Mouse (Mus musculus) hindbrain, embryonic 16.5 days (tissue): ENCODE data around the gene Slc36a4. TPM values are rescaled to one million over a fixed set of nuclear protein-coding genes. Genes with fewer than 3 reads are reported as not detected.
A peak's percentile ranks its signal among the peaks of the same experiment; 100 is the strongest.

Experiments
- ATAC-seq: fragments of 200-750 bp; cut with Nextera tagmentation; 2 replicates; pipeline ENCODE4 v1.8.0; 2017; ENCODE audit warnings: moderate TSS enrichment, moderate library complexity
- H3K27ac ChIP-seq: fragments of 300-500 bp; sonication (generic); 2 replicates; pipeline ENCODE4 v1.5.1; 2014; ENCODE audit warnings: low read depth, mild to moderate bottlenecking, control low read depth, low read length, moderate library complexity
- H3K27me3 ChIP-seq: fragments of 300-500 bp; sonication (generic); replicated peaks from 2 replicates; pipeline ENCODE4 v1.6.1; 2014; ENCODE audit warnings: low read length; ENCODE audit not compliant: control insufficient read depth, insufficient read depth
- H3K36me3 ChIP-seq: fragments of 300-500 bp; sonication (generic); 2 replicates; pipeline ENCODE4 v1.6.1; 2014; ENCODE audit warnings: mild to moderate bottlenecking, low read length, moderate library complexity, mixed read lengths; ENCODE audit not compliant: control insufficient read depth, insufficient read depth
- H3K4me1 ChIP-seq: fragments of 300-500 bp; sonication (generic); 2 replicates; pipeline ENCODE4 v1.6.1; 2014; ENCODE audit warnings: low read depth, low read length; ENCODE audit not compliant: control insufficient read depth, insufficient read depth
- H3K4me2 ChIP-seq: fragments of 300-500 bp; sonication (generic); 2 replicates; pipeline ENCODE4 v1.6.1; 2014; ENCODE audit warnings: mild to moderate bottlenecking, low read length, control low read depth, moderate library complexity
- H3K4me3 ChIP-seq: fragments of 300-500 bp; sonication (generic); 2 replicates; pipeline ENCODE4 v1.5.1; 2014; ENCODE audit warnings: mild to moderate bottlenecking, low read length, control low read depth, moderate library complexity
- H3K9ac ChIP-seq: fragments of 300-500 bp; sonication (generic); 2 replicates; pipeline ENCODE4 v1.6.1; 2014; ENCODE audit warnings: low read depth, mild to moderate bottlenecking, control low read depth, low read length, moderate library complexity
- H3K9me3 ChIP-seq: fragments of 300-500 bp; sonication (generic); 2 replicates; pipeline ENCODE4 v1.6.1; 2014; ENCODE audit warnings: mild to moderate bottlenecking, low read length, moderate library complexity; ENCODE audit not compliant: control insufficient read depth
- WGBS: fragments of 180-500 bp; shearing (Covaris S2); extraction: QIAGEN DNeasy Blood & Tissue Kit; methylation state at CpG from one replicate; pipeline ENCODE4 v1.1.7; 2014; 5-methylcytosine and 5-hydroxymethylcytosine counted together
- polyA plus RNA-seq: library from polyadenylated mRNA; unstranded; fragments of >200 nt; fragmentation: Nextera tagmentation; extraction: Ambion mirVana; gene quantifications from 2 replicates; pipeline ENCODE4 v1.2.1, GENCODE M21; 2015

The Slc36a4 gene
- polyA plus RNA-seq, 1 experiment from 2014 or later: 27.7 TPM

- no peak overlapping the region for H3K27ac ChIP-seq
- ATAC-seq: no peak
- H3K27me3 ChIP-seq: no peaks in the 10 kb centered on the region
- no peak overlapping the region for H3K4me2 ChIP-seq
- 55% methylated on average over 5 of the region's 5 CpGs for WGBS
- H3K4me3 ChIP-seq: no peak overlapping the region
- no peaks in the 10 kb centered on the region for H3K36me3 ChIP-seq
- no peaks in the 10 kb centered on the region for H3K9me3 ChIP-seq
- no peaks in the 10 kb centered on the region for H3K4me1 ChIP-seq
- no peak overlapping the region for H3K9ac ChIP-seq
These were observed 14.5 kb upstream of the Slc36a4 start for GRCm38 (mm10) chr9:15694989-15695388.

GRCm38 (mm10) chr9:15705706-15706105 is 3.8 kb upstream of the Slc36a4 start:
- no peak overlapping the region for H3K4me2 ChIP-seq
- H3K4me3 ChIP-seq: no peak overlapping the region
- ATAC-seq: no peak
- peaks cover 4% of the 10 kb centered on the region for H3K4me1 ChIP-seq
- 85% methylated on average over 10 of the region's 10 CpGs for WGBS
- H3K36me3 ChIP-seq: no peaks in the 10 kb centered on the region
- no peak overlapping the region for H3K27ac ChIP-seq
- H3K9me3 ChIP-seq: no peaks in the 10 kb centered on the region
- H3K9ac ChIP-seq: no peak overlapping the region
- H3K27me3 ChIP-seq: no peaks in the 10 kb centered on the region

GRCm38 (mm10) chr9:15708979-15709598 is 449 bp upstream of the Slc36a4 start:
- H3K4me3 ChIP-seq: peak overlapping the region; percentile 84
- H3K9me3 ChIP-seq: no peaks in the 10 kb centered on the region
- no peaks in the 10 kb centered on the region for H3K36me3 ChIP-seq
- H3K4me1 ChIP-seq: peaks cover 17% of the 10 kb centered on the region
- H3K27me3 ChIP-seq: no peaks in the 10 kb centered on the region
- peak overlapping the region; percentile 59 for H3K4me2 ChIP-seq
- ATAC-seq: peak; percentile 79
- peak overlapping the region; percentile 95 for H3K27ac ChIP-seq
- peak overlapping the region; percentile 95 for H3K9ac ChIP-seq
- 17% methylated on average over 14 of the region's 14 CpGs for WGBS

GRCm38 (mm10) chr9:15710821-15711565 is 1.5 kb downstream of the Slc36a4 start:
- 82% methylated on average over 13 of the region's 13 CpGs for whole genome bisulfite sequencing
- ATAC-seq: no peak
- Histone ChIP-seq H3K9ac (no peak overlapping the region), H3K27ac (no peak overlapping the region), H3K4me3 (peak overlapping the region; percentile 84; the same call in 1 of the 2 replicates), H3K4me1 (peaks cover 17% of the 10 kb centered on the region), H3K4me2 (peak overlapping the region; percentile 59), H3K9me3 (no peaks in the 10 kb centered on the region), H3K27me3 (no peaks in the 10 kb centered on the region), H3K36me3 (no peaks in the 10 kb centered on the region)

GRCm38 (mm10) chr9:15711676-15712075 is 2.1 kb downstream of the Slc36a4 start:
- Histone ChIP-seq H3K4me2 (no peak overlapping the region), H3K36me3 (no peaks in the 10 kb centered on the region), H3K4me3 (no peak overlapping the region), H3K9me3 (no peaks in the 10 kb centered on the region), H3K27ac (no peak overlapping the region), H3K9ac (no peak overlapping the region), H3K4me1 (peaks cover 17% of the 10 kb centered on the region), H3K27me3 (no peaks in the 10 kb centered on the region)
- no peak for ATAC-seq
- WGBS: 94% methylated on average over 7 of the region's 7 CpGs

GRCm38 (mm10) chr9:15714792-15715191 is 5.3 kb downstream of the Slc36a4 start:
- ATAC-seq: no peak
- no peak overlapping the region for H3K4me2 ChIP-seq
- H3K9ac ChIP-seq: no peak overlapping the region
- WGBS: 89% methylated on average over 4 of the region's 4 CpGs
- peaks cover 15% of the 10 kb centered on the region for H3K4me1 ChIP-seq
- H3K36me3 ChIP-seq: no peaks in the 10 kb centered on the region
- no peak overlapping the region for H3K27ac ChIP-seq
- no peak overlapping the region for H3K4me3 ChIP-seq
- H3K9me3 ChIP-seq: no peaks in the 10 kb centered on the region
- H3K27me3 ChIP-seq: no peaks in the 10 kb centered on the region

- Histone ChIP-seq H3K4me3 (no peak overlapping the region), H3K9ac (no peak overlapping the region), H3K4me1 (peaks cover 15% of the 10 kb centered on the region), H3K36me3 (no peaks in the 10 kb centered on the region), H3K27ac (no peak overlapping the region), H3K9me3 (no peaks in the 10 kb centered on the region), H3K4me2 (no peak overlapping the region), H3K27me3 (no peaks in the 10 kb centered on the region)
- no peak for ATAC-seq
- 84% methylated on average over 11 of the region's 11 CpGs for WGBS
These were observed 5.9 kb downstream of the Slc36a4 start for GRCm38 (mm10) chr9:15715193-15715989.

GRCm38 (mm10) chr9:15717363-15717762 is 7.8 kb downstream of the Slc36a4 start:
- Histone ChIP-seq H3K4me1 (no peaks in the 10 kb centered on the region), H3K9ac (no peak overlapping the region), H3K4me2 (no peak overlapping the region), H3K4me3 (no peak overlapping the region), H3K36me3 (0 out of 2 replicates have a peak, but pooled peaks cover 1% of the 10 kb centered on the region), H3K27ac (no peak overlapping the region), H3K9me3 (no peaks in the 10 kb centered on the region), H3K27me3 (no peaks in the 10 kb centered on the region)
- WGBS: 90% methylated on average over 4 of the region's 4 CpGs
- no peak for ATAC-seq

GRCm38 (mm10) chr9:15718295-15718694 is 8.8 kb downstream of the Slc36a4 start:
- no peaks in the 10 kb centered on the region for H3K9me3 ChIP-seq
- ATAC-seq: no peak
- H3K4me1 ChIP-seq: no peaks in the 10 kb centered on the region
- H3K27ac ChIP-seq: no peak overlapping the region
- no peak overlapping the region for H3K4me3 ChIP-seq
- H3K4me2 ChIP-seq: no peak overlapping the region
- WGBS: 83% methylated on average over 6 of the region's 6 CpGs
- H3K36me3 ChIP-seq: peaks cover 4% of the 10 kb centered on the region; the same call in 1 of the 2 replicates
- H3K27me3 ChIP-seq: no peaks in the 10 kb centered on the region
- no peak overlapping the region for H3K9ac ChIP-seq
